Mouse (Mus musculus) gastrocnemius, adult 2 months (tissue): ENCODE measurements at regions not wholly inside any gene's neighbourhood (a gene's known extent, or its start where the extent isn't known, plus 50 kb on each side); places are given as distances from the start of the nearest gene placed in this dataset.

ENCODE experiments used
- DNase-seq: peaks from one replicate; pipeline ENCODE4 v3.0.0; 2022
- H3K27ac ChIP-seq: fragments of 200-600 bp; 2 replicates; pipeline ENCODE4 v1.8.1; 2022; ENCODE audit warnings: mild to moderate bottlenecking
- H3K4me3 ChIP-seq: fragments of 200-600 bp; 2 replicates; pipeline ENCODE4 v1.8.1; 2022; ENCODE audit warnings: mild to moderate bottlenecking, moderate library complexity
- CTCF ChIP-seq: fragments of 200-600 bp; IDR thresholded peaks from 2 replicates; pipeline ENCODE4 v1.8.1; 2022; ENCODE audit warnings: antibody characterized with exemption, mild to moderate bottlenecking, moderate library complexity
- intact Hi-C: fragments of 180-260 bp; cut with DNase I; formaldehyde crosslinking; loops from one replicate; pipeline ENCODE4 v1.15.1; 2025

- peak; percentile 82 for TF ChIP-seq CTCF
- intact Hi-C loops, result loop anchor here (1.0 to 5.0 kb wide), 3 partner anchors 109 to 169 kb away; no protein-coding TSS in a partner anchor
- Histone ChIP-seq H3K4me3 (no peak overlapping the region), H3K27ac (no peak overlapping the region)
- DNase-seq, result peak; percentile 87
These were observed 63.7 kb upstream of the Arntl start for GRCm38 (mm10) chr7:113143552-113143951.

- intact Hi-C loops, result loop anchor here (2.0 to 5.0 kb wide), 2 partner anchors 22 to 62 kb away; partner anchors contain the start of gene Arntl
- Histone ChIP-seq H3K4me3 (no peak overlapping the region), H3K27ac (no peak overlapping the region)
- TF ChIP-seq CTCF, result no peak
- no peak for DNase-seq
These were observed 62.2 kb upstream of the Arntl start for GRCm38 (mm10) chr7:113145046-113145445.

DNA sequence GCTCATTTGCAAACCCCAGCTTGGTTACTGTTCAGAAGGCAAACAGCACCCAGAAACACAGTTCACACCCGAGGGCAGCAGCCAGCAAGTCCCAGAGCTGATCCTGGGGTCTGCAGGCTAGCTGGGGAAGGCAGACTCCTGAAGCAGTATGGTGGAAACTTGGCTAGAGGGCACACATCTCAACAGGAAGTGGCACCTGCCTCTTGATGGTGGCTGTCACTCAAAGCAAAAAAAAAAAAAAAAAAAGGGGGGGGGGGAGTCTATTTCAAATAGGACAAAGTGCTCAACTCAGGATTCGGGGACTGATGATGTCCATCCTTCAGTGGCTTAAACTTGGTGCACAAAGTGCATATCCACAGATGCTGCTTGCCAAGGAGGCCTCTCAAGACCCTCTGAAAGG lies 61.2 kb upstream of the Arntl start:
- no peak overlapping the region for H3K4me3 ChIP-seq
- DNase-seq, result no peak
- H3K27ac ChIP-seq, result no peak overlapping the region
- no peak for TF ChIP-seq CTCF
- intact Hi-C loops, result loop anchor here (5.0 kb wide), 1 partner anchor 61 kb away; the partner anchor contains the start of gene Arntl

DNA sequence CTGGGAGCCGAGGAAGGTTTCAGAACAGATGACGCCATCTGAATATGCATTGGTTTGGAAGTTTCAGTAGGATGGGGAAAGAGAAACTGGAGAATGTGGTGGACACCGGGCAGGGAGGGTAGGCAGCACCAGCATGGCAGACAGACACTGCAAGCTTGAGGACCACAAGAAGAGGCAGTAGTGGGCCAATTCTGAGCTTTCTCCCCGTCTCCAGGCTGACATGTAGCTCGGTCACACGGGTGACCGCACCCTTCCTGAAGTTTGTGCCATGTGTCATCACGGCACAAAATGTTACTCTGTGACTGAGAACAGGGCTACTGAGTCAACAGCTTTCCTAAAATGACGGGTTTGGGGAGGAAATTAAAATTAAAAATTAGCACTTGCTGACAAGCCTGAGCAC lies 60.7 kb upstream of the Arntl start:
- no peak for TF ChIP-seq CTCF
- no peak overlapping the region; the same call in 1 of the 2 replicates for H3K27ac ChIP-seq
- no peak overlapping the region for H3K4me3 ChIP-seq
- DNase-seq, result no peak
- intact Hi-C loops, result loop anchor here (5.0 kb wide), 1 partner anchor 61 kb away; the partner anchor contains the start of gene Arntl

DNA sequence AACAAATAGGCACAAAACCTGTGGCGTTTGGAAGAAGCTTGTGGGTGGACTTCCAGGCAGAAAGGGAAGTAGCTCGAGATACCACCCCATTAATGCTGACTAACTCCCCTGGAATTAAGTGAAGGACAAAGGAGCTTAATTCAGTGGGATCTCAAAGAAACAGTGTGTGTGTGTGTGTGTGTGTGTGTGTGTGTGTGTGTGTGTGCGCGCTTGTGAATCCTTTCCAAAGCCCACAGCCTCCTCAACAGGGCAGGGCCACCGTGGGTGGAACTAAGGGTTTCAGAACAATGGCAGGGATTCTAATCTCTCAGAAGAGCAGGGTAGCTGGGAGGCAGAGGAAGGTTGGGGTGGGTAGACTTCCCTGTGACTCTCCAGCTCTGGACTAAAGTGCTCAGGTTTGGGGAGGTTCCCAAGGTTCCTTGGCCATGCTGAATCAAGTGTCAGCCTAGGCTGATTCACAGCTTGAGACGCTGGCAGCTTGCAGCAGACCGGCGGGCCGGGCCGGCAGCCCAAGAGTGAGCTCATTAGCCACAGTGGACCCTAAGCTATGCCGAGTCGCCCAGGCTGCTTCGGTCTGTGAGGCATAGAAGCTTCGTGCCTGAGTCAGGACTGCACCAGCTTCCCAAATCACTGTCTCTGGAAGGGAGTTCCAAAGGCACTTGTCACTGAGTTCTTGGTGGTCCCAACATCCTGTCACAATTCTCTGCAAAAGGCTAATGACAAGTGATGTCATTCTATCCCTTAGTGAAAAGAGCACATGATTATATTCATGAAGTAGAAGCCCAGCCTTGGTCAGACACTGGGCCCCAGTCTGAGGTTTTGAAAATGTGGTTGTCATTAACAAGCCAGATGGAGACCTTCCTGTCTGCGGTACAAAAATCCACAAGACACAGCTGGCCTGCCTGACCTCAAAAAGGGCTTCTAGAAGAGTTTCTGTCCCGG lies 59.6 kb upstream of the Arntl start:
- no peak for TF ChIP-seq CTCF
- H3K4me3 ChIP-seq, result no peak overlapping the region
- DNase-seq, result peak; percentile 88
- peak overlapping the region; percentile 72 for H3K27ac ChIP-seq
- intact Hi-C loops, result loop anchor here (5.0 kb wide), 1 partner anchor 60 kb away; the partner anchor contains the start of gene Arntl

- DNase-seq, result no peak
- intact Hi-C loops, result loop anchor here (5.0 kb wide), 1 partner anchor 59 kb away; the partner anchor contains the start of gene Arntl
- Histone ChIP-seq H3K4me3 (no peak overlapping the region), H3K27ac (peak overlapping the region; percentile 72)
- TF ChIP-seq CTCF, result no peak
These were observed 58.6 kb upstream of the Arntl start for GRCm38 (mm10) chr7:113148700-113149099.

DNA sequence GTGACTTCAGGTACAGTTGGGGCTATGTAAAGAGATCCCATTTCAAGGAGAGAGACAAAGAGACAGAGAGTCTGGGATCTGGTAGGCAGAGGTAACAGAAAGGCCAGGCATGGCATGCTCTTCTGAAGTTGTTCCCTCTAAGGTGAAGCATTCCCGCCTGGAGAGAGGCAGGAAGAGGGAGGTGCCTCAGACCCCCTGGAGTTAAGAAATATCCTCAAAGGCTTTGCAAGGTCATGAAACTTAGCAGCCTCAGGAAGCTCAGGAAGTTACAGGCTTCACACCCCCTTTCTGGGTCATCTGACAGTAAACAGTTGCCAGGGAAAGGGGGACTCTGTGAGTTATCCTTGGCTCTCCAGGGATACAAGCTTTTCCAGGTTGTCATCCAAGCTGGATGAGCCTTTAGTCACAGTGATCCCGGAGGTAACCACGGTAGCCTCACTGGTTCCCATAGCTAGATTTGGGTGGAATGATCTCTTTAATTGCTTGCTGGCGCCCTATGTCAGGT lies 57.2 kb upstream of the Arntl start:
- no peak for TF ChIP-seq CTCF
- intact Hi-C loops, result loop anchor here (5.0 kb wide), 1 partner anchor 57 kb away; the partner anchor contains the start of gene Arntl
- Histone ChIP-seq H3K4me3 (no peak overlapping the region), H3K27ac (peak overlapping the region; percentile 71)
- DNase-seq, result no peak

DNA sequence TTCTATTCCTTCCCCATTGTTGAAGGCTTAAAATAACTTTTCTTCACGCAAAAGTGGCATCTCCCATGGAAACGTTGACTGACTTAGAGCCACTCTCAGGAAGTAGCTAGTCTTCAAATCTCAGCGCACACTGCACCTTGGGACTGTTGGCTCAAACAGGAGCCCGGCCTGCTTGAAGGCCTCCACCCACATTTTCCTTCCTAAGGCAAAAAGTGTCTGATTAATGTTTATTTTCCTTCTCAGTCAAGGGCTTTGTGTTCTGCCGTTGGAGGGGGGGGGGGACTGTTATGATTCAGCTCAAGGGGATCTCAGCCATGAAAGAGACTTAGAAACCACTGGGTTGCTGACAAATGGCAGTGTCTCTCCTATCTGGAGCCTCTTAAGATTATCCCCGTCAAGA lies 56.5 kb upstream of the Arntl start:
- no peak for TF ChIP-seq CTCF
- DNase-seq, result no peak
- intact Hi-C loops, result no loop called here
- H3K4me3 ChIP-seq, result no peak overlapping the region
- peak overlapping the region; percentile 74 for H3K27ac ChIP-seq

DNA sequence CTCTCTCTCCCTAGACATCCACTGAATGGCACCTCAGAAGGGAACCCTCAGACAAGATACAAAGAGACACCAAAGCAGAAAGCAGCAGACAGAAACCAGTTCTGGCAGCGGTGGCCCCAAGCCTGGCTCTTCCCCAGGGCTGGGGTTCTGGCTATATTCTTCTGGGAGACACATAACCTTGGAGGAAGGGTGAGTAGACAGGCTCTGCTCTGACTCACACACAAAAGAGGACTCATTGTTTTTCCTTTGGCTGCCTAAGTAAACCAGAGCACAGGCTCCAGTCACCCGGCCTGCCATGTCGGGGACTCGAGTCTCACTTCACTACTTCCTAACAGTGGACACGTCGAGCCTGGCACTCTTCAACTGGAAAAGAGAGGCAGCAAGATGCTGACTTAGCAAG lies 55.8 kb upstream of the Arntl start:
- intact Hi-C loops, result no loop called here
- TF ChIP-seq CTCF, result no peak
- peak; percentile 56 for DNase-seq
- H3K4me3 ChIP-seq, result no peak overlapping the region
- H3K27ac ChIP-seq, result peak overlapping the region; percentile 74

DNA sequence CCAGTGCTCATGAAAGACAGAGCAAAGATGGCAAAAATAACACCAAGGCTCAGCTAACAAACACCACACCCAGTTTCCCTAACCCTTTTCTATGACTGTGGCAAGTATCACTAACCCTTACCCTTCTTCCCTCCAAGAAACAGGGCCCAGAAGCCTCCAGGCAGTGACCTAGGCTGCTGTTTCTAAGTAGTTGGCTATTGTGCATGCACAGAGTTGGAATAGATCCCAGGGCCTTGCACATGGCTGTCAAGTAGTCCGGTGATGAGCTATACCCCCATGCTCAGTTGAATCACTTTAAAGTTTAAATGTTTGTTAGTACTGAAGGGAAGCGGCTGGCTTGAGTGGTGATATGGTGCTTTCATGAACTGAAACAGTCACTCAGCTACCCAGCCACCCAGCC lies 53.9 kb upstream of the Arntl start:
- DNase-seq, result no peak
- TF ChIP-seq CTCF, result no peak
- Histone ChIP-seq H3K27ac (no peak overlapping the region), H3K4me3 (no peak overlapping the region)
- intact Hi-C loops, result no loop called here

DNA sequence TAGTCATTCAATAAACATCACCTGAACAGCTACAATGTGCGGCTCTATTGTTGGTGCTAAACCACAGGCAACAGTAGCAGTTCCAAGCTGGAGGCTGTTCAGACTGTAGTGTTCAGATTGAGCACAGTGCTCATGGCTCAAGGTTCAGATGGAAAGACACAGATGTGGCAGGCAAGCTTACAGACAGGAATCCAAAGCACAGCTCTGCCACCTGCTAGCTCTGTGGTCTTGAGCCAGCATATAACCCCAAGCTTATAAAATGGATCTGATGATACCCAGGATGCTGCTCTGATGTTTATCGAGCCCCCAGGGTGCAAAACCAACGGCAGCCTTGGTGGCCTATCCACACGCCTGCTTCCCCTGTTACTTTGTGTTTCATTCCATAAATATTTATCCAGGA lies 53.2 kb upstream of the Arntl start:
- TF ChIP-seq CTCF, result no peak
- DNase-seq, result no peak
- intact Hi-C loops, result no loop called here
- Histone ChIP-seq H3K27ac (no peak overlapping the region), H3K4me3 (no peak overlapping the region)

DNA sequence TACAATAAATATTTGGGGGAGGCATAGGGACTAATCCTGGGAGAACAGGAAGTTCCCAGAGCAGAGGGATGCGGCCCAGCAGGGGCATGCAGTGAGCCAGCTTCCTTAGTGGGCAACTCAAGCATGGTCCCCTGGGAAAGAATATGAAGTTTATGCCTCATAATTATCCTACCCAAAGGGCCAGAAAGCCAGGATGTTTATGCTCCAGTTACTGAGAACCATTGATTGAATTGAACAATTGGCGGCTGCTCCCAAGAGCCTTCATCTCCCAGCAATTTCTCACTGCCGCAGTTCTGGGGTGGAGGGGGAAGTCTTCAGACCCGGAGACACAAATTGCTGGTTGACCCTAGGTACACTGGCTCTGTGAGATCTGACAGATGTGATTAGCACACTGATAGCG lies 50.9 kb upstream of the Arntl start:
- Histone ChIP-seq H3K4me3 (no peak overlapping the region), H3K27ac (peak overlapping the region; percentile 77)
- no peak for TF ChIP-seq CTCF
- intact Hi-C loops, result no loop called here
- no peak for DNase-seq
